Mouse (Mus musculus): ENCODE measurements around the gene Ube3b.
A peak's percentile ranks its signal among the peaks of the same experiment; 100 is the strongest.

Ube3b gene

DNA sequence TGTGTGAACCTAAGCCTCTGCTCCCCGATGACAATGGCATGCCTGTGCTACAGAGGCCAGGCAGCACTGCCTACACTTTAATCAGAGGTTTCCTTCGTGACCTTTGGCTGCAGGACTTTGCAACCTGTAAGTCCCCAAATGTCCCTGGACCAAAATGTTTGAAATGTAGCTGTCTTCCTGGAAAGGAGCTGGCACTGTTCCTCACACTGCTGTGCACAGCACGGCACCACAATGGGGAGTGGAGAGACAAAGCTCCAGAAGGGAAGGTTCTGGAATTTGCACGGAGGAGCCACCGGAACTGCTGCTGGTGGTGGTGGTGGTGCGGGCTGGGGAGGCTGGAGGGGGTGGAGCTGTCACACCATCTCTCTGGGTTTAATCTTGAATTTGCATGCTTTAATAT is 46.3 kb downstream of the Ube3b start:
- DNase-seq (ENCODE audit: low read depth) = no peak

DNA sequence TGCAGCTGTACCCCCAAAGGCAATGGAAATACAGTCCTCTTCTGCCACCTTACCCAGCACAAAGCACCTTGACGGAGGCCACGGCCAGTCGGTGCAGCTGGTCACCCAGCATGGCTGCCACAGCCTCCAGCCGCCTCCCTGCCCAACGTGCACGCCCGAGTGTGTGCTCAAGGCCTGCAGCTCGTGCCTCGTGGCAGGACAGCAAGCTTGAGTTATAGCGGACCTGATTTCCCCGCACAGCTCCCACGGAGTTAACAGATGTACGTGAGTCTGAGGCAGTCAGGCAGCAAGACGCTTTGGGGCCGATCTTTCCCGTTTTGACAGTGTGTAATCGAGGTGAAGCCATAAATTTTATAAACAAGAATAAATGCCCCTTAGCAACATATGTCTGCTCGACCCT is 48.2 kb downstream of the Ube3b start:
- no peak for DNase-seq (ENCODE audit: low read depth)

DNA sequence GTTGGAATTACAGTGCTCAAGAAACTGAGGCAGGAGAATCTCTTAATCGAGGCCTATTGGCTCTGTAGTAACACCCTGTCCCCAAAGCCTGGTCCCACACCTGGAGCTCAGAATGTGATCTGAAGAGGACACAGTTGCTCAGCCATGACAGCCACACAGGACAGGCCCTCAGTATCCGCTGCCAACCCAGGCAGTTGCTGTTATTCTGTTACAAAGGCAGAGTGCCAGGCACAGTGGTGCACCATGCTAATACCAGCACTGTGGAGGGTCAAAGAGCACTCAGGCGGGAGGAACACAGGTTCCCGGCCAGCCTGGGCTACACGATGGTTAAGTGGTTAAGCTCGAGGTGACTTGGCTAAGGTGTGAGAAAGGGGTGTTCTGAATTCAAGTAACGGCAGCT is 49.4 kb downstream of the Ube3b start:
- DNase-seq (ENCODE audit: low read depth) = no peak

DNA sequence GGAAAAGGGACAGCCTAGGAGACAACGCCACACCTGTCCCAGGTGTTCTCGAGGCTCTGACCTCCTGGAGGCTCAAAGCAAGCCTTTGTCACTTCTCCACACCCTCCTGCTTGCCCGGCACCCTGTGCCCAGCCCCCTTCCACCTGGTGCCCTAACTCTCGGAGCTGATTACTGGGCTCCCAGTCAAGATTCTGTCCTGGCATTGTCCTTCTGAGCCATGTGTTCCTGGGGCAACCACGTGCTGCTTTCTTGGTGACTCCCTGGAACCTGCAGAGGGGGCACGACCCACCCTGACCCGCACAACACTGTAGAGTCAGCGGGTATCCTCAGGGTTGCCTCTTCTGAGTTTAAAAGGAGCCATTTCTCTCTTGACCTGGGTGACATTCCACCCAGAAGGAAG is 54.0 kb downstream of the Ube3b start:
- no peak for DNase-seq (ENCODE audit: low read depth)

DNA sequence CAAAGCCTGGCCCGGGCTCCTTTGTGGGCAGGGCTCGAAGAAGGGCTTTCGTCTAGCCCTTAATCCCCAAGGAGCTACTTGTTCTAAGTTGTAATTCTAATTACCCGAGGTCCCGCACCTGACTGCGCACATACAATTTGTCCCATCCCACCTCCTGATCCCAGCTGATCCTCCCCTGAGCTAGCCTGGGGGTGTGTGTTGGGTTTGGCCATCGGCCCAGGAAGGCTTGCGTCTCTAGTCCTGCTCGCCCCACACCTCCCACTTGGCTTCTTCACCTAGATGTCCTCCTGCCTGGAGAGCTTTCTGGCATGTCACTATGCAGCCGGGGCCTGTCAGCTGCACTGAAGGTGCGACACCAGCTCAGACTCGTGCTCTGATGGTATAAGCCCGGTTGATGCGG is 55.2 kb downstream of the Ube3b start:
- DNase-seq (ENCODE audit: low read depth) = no peak

DNA sequence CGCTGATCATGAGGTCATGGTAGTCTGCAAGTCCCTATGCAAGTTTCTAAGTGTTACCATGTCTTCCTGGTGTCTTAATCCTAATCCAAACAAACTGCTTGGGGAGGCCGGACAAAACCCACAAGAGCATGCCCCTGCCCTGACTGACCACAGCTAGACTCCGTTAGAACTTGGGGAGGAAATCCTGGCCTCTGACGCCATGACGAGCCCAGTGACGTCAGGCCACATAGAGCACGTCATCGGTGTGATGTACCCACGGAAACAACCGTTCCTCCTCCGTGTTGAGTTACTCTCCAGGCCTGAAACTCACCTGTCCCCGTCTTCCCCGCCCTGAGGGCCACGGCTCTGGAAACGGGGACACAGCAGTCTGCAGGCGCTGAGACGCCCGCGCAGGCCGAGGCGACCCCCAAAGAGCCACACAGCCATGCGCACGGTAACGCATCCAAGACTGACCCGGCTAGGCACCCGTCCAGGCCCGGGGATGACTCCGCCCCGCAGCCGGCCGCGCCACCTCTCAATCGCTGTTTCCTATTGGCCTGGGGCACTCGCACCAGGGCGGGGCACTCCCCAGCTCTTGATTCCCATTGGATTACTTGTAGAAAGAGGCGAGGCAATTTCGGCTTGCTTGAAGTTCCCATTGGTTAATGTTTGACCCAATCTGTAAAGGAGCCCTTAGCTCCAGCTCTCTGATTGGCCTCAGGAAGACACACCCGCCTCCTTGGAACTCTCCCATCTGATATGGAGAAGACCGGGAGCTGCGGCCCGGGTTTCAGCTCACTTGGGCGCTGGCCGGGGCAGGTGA is 63.4 kb downstream of the Ube3b start, which contains the start of the genes Mmab and Mvk:
TSS of gene Mmab (minus strand) at position 495 of the 802 bp plus-strand sequence.
TSS of gene Mvk (plus strand) at position 704 of the 802 bp plus-strand sequence.
- peak; percentile 99 for DNase-seq (ENCODE audit: low read depth)

DNA sequence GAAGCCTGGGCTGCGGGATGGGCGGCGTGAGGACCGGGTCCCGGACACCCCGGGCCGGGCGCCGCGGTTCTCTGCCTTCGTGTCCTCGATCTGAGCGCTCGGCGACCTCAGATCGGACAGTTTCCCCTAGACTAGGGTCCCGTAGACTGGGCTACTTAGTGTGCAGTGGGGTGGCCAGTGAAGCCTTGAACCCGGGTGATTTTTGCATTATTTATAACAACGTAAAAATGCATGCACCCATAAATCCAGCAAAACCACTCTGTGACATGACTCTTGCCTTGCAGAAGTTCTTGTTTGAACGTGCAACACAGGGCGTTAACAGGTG is 63.9 kb downstream of the Ube3b start:
- no peak for DNase-seq (ENCODE audit: low read depth)

DNA sequence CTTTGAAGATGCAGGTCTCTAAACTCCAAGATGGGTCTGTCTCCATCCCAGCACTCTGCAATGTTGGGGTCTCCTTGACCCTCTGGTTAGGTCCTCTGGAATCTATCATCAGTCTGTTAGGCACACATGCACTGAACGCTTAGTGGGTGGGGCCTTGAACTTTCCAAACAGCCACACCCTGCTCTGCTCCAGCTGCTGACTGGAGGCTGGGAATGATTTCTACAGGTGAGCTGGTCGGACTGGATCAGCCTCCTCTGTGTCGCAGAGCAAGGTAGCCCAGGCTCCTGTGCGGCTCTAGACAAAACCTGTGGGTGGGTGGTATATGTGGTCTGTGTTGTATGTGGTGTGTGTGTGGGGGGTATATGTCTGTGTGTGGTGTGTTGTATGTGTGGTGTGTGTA is 68.6 kb downstream of the Ube3b start:
- no peak for DNase-seq (ENCODE audit: low read depth)

DNA sequence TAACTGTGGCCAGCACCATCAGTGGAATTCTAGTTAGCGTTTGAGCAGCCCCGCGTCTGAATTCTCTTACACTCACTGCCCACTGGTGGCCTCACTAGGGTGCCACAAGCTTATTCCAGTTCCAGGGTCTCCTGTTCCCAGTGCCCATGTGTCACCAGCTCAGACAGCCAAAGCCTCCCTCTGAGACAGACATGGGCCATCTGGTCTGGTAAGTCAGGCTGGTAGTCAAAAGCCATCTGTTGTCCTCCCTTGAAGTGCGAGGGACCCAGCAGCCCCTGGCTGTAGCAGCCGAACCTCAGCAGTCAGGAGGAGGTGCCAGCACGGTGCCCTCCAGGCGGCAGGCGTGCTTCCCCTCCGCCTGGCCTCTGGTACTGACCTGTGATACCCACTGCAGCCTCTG is 75.9 kb downstream of the Ube3b start:
- no peak for DNase-seq (ENCODE audit: low read depth)

DNA sequence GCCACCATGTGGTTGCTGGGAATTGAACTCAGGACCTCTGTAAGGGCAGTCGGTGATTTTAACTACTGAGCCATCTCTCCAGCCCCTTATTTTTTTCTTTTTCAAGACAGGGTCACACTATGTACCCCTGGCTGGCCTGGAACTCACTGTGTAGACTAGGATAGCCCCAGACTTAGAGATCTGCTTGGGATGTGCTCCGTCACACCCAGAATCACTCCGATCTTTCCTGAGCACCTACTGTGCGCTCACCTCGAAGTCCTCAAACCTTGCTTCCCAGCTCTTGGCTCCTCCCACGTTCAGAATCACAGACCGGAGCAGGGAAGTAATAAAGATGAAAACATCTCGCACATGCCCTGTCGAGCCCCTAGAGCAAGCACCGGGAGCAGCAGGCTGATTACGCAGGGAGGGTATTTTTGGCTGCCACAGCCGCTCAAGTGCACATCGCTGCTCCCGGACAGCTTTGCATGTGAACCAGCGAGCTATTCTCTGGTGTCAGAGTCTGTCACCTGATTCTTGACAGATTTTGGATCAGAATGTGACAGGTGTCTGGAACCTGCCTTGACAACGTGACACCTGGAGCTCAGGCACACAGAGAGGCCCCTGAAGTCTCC is 76.7 kb downstream of the Ube3b start:
- no peak for DNase-seq (ENCODE audit: low read depth)

DNA sequence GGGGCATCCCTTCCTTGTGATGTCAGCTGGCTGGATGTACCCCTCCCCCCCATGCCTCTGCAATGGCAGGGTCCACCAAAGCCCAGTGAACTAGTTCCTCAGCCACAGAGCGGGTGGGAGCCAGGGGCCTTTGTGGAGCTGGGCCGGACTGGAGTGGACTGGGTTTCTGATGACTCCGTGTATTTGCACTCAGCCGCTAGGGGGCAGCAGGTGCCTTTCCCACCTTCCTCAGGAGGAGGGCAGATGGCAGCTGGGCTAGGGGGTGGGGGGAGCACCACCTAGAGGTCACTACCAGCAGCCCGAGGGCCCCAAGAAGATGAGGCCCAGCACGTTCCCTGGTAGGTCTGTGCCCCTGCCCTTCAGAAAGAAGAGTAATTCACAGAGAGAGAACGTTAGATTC is 80.8 kb downstream of the Ube3b start:
- DNase-seq (ENCODE audit: low read depth) = peak; percentile 77

DNA sequence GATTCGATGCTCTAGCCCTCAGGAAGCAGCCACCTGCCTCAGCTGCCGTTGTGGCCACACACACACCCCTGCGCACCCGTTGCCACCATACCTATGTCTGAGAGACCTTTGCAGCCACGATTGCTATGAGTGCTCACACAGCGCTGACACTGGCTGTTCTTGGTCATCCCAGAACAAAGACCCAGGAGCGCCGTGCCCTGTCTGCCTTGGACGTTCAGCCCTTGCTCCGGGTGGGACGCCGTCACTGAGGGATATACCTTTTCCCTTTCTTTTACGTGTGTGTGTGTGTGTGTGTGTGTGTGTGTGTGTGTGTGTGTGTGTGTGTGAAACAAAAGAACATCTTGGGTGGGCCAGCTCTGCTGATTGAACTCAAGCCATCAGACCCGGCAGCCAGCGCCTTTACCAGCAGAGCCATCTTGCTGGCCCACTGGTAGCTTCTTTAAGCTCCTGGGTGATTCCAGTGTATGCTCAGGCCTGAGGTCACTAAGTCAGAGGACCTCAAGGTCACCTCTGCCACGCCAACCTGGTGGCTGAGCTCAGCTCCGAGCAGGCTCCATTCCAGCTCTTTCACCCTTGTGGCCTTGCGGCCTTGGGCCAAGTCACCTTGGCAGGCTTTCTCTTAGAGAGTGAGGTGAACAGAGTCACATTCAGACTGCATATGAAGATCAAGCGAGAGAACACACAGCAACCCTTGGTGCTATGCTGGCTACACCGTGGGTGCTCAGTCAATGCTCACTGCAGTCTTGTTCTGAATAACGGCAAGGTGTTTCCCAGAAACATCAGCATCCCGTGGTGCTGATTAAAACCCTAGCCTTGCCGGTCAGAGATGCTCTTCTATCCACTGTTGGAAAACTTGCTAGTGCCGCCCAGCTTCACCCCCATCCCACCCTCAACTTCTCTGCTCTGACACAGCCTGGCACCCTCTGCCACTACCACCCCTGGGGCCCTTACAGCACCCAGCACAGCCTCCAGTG is 81.9 kb downstream of the Ube3b start:
- no peak for DNase-seq (ENCODE audit: low read depth)

DNA sequence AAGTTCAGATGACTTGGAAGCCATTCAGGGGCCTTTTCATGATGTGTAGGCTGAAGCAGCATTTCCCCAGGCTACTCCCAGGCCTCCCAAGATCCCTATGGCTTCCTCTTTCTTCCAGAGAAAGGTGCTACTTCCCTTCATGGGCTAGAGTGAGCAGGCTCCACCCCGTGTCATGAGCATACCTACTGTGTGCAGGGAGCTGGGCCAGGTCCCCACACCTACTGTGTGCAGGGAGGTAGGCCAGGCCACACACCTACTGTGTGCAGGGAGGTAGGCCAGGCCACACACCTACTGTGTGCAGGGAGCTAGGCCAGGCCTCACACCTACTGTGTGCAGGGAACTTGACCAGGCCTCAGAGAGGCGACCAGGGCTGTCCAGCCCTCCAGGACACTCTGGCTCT is 84.2 kb downstream of the Ube3b start:
- no peak for DNase-seq (ENCODE audit: low read depth)

DNA sequence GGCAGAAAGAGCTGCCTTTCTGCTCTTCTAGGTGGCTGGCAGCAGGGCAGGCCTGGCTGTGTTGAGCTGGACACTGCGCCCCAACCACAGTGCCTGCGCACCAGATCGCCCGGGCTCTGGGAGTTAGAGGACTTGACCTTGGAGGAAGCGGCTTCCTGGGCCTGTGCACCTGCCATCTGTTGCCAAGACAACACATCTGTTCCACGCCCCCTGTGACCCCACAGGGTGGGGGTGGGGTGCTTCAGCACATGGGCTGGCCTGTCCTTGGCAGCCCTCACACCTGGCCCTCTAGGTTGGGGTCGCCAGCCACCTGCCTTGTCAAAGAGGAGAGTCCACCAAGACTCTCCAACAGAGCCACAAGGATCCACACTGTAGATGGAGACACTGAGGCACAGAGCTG is 85.2 kb downstream of the Ube3b start:
- DNase-seq (ENCODE audit: low read depth) = no peak

DNA sequence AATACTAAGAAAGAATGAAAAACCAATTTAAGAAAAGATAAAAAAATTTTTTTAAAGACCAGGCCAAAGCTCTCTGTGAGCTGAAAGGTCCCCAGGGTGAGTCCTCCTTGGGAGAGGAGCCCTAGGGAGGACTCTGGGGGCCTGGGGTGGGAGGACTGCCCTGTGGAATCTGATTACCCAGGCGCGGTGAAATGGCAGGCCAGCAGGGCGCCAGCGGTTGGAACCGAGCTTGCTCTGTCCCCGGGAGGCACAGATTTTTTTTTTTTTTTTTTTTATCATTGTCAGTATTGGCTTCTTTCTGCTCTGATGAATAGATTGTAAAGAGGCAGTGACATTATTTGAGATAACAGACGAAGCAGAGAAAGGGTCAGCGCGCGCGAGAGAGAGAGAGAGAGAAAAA is 86.6 kb downstream of the Ube3b start:
- no peak for DNase-seq (ENCODE audit: low read depth)

DNA sequence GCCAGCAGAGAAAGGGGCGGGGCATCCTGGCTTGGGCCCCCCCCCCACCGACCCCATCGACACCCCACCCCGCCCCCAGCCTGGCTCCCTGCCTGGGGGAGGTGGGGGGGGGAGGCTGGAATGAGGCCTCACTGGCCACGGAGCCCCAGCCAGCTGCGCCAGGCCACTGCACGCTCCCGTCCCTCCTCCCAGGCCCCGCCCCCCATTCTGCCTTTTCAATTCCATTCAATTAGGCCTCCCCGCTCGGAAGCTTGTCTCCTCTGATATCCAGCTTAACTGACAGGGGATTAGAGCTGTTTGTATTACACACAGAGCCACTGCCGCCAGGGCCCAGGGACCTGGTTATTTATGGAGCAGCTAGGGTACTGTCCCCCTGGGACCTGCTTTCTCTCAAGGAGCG is 87.0 kb downstream of the Ube3b start:
- no peak for DNase-seq (ENCODE audit: low read depth)

DNA sequence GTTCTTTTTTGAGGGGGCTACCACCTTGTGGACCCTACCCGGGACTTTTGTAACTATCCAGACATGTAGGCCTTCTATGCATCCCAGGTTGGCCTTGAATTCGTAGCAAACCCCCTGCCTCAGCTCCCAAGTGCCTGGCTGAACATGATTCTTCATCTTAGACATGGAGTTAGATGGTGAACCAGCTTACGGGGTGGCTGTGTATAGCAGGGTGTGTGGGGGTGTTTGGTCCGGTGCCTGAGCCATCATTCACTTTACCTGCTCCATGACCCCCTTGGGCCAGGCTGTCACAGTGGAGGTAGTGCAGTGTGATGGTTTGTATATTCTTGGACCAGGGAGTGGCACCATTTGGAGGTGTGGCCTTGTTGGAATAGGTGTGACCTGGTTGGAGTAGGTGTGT is 87.6 kb downstream of the Ube3b start:
- DNase-seq (ENCODE audit: low read depth) = no peak

DNA sequence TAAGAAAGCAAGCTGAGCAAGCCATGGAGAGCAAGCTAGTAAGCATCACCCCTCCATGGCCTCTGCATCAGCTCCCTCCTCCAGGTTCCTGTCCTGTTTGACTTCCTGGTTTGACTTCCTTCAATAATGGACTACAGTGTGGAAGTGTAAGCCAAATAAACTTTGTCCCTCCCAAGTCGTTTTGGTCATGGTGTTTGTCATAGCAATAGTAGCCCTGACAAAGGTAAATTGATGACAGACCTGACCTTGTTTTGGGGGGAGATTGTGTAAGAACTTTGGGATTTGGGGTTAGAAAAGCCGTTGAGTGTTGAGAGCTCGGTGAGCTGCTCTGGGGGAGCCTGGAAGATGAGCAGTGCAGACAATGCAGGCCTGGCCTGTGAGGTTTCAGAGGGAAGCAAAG is 90.0 kb downstream of the Ube3b start:
- no peak for DNase-seq (ENCODE audit: low read depth)

Data from 416B (cell line).